Mouse (Mus musculus): ENCODE data around the gene Sugp1.

GRCm38 (mm10) chr8:70111192-70111795 lies 68.7 kb downstream of the Sugp1 start:
- TF ChIP-seq CTCF (IDR thresholded peaks at IDR 0.05; ENCODE audit: low read depth, low read length) (no peak), POLR2A (IDR thresholded peaks at IDR 0.05; ENCODE audit: insufficient read depth, low read length) (no peak), EP300 (IDR thresholded peaks at IDR 0.05; ENCODE audit: insufficient read depth, low read depth, low read length) (no peak)
